Mouse (Mus musculus) testis, adult 2 months (tissue): ENCODE results near the gene Vsig10. TPM values are rescaled to one million over a fixed set of nuclear protein-coding genes. Genes with fewer than 3 reads are reported as not detected.

Experiments used
- H3K27ac ChIP-seq: fragments of 200-500 bp; 2 replicates; pipeline ENCODE4 v1.5.1; 2012; ENCODE audit warnings: low read depth, low read length; ENCODE audit not compliant: control insufficient read depth, insufficient read depth
- H3K27me3 ChIP-seq: fragments of 200-500 bp; 2 replicates; pipeline ENCODE4 v1.6.1; 2012; ENCODE audit warnings: mild to moderate bottlenecking, low read length, moderate library complexity; ENCODE audit not compliant: control insufficient read depth, insufficient read depth
- H3K36me3 ChIP-seq: fragments of 200-500 bp; 2 replicates; pipeline ENCODE4 v1.6.1; 2012; ENCODE audit warnings: mild to moderate bottlenecking, low read length; ENCODE audit not compliant: control insufficient read depth, insufficient read depth
- H3K4me1 ChIP-seq: fragments of 200-500 bp; 2 replicates; pipeline ENCODE4 v1.6.1; 2012; ENCODE audit warnings: low read length; ENCODE audit not compliant: control insufficient read depth, insufficient read depth
- H3K4me3 ChIP-seq: fragments of 200-500 bp; 2 replicates; pipeline ENCODE4 v1.5.1; 2012; ENCODE audit warnings: low read depth, mild to moderate bottlenecking, low read length, moderate library complexity, mixed read lengths; ENCODE audit not compliant: control insufficient read depth
- CTCF ChIP-seq: fragments of 200-500 bp; IDR thresholded peaks from 2 replicates; pipeline ENCODE4 v1.5.1; 2012; ENCODE audit warnings: low read depth, mild to moderate bottlenecking, inconsistent platforms, low read length, moderate library complexity; ENCODE audit not compliant: control insufficient read depth, insufficient read depth, insufficient replicate concordance
- POLR2A ChIP-seq: fragments of 200-500 bp; IDR thresholded peaks from 2 replicates; pipeline ENCODE4 v1.6.1; 2012; ENCODE audit warnings: low read depth, mild to moderate bottlenecking, inconsistent platforms, low read length, moderate library complexity; ENCODE audit not compliant: control insufficient read depth
- polyA plus RNA-seq: library from polyadenylated mRNA; depleted of rRNA; stranded (reverse); fragments of >200 nt; gene quantifications from 2 replicates; pipeline ENCODE4 v1.2.3, GENCODE M21; 2012; rRNA removed

Gene Vsig10
- polyA plus RNA-seq, 1 experiment, result 16.6 TPM

DNA sequence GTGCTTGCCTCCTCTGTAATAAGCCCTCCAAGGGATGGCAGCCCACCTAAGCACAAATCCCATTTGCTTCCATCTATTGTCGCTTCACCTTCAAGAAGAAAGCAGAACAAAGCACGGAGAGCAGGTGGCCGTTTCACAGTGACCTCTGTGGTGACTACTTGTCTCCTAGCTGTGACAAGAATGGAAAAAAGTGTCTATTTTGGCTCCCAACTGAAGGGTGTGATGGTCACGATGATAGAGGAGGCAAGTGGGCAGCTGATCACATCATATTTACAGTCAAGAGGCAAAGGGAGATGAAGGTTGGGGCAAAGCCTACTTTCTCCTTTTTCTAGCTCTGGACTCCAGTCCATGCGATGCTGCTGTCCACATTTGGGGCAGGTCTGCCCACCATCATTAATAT is 77.0 kb downstream of the Vsig10 start:
- Histone ChIP-seq H3K4me1 (no peaks in the 10 kb centered on the region), H3K27me3 (no peaks in the 10 kb centered on the region), H3K4me3 (no peak overlapping the region), H3K36me3 (no peaks in the 10 kb centered on the region), H3K27ac (no peak overlapping the region)
- TF ChIP-seq POLR2A (no peak), CTCF (no peak)

DNA sequence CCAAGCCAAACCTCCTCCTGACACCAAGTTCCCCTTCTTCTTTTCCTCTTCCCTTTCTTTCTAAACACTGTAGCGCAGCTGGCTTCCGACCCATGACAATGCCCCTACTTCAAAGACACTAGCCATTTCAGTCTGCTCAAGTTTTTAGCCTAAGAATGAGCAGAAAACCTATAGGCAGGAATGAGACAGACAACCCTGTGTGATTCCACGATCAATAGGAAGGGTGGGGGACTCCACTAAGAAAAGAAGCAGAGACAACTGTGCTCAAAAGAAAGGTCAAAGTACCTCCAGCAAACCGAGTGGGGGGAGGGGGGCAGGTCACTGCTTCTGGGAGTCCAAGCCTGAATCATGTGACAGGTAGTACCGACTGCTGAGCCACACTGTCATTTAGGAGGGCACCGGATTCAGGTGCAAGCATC is 77.7 kb downstream of the Vsig10 start:
- Histone ChIP-seq H3K36me3 (no peaks in the 10 kb centered on the region), H3K4me1 (no peaks in the 10 kb centered on the region), H3K4me3 (no peak overlapping the region), H3K27ac (no peak overlapping the region), H3K27me3 (no peaks in the 10 kb centered on the region)
- TF ChIP-seq POLR2A (no peak), CTCF (no peak)

DNA sequence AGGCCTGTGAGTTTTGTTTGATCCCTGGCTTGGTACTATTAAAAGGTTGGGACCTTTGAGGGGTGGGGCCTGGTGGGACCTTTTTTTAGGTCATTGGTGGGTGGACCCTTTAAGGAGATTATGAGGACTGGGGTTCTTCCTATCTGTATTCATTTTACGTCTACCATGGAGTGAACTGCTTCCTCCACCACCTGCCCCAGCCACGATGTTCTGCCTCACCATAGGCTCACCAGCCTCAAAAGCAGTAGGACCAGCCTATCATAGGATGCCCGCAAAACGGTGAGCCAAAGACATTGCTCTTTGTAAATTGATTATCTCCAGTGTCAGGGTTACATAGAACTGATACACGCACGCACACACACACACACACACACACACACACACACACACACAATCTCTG is 78.5 kb downstream of the Vsig10 start:
- Histone ChIP-seq H3K4me3 (no peak overlapping the region), H3K27ac (no peak overlapping the region), H3K27me3 (no peaks in the 10 kb centered on the region), H3K4me1 (no peaks in the 10 kb centered on the region), H3K36me3 (no peaks in the 10 kb centered on the region)
- TF ChIP-seq POLR2A, result no peak
- no peak for TF ChIP-seq CTCF

GRCm38 (mm10) chr5:117398007-117398550 is 79.2 kb downstream of the Vsig10 start:
- Histone ChIP-seq H3K4me3 (no peak overlapping the region), H3K27ac (no peak overlapping the region), H3K4me1 (no peaks in the 10 kb centered on the region), H3K27me3 (no peaks in the 10 kb centered on the region), H3K36me3 (no peaks in the 10 kb centered on the region)
- TF ChIP-seq POLR2A (no peak), CTCF (no peak)

- Histone ChIP-seq H3K4me1 (no peaks in the 10 kb centered on the region), H3K27me3 (no peaks in the 10 kb centered on the region), H3K27ac (no peak overlapping the region), H3K36me3 (no peaks in the 10 kb centered on the region), H3K4me3 (no peak overlapping the region)
- no peak for TF ChIP-seq POLR2A
- TF ChIP-seq CTCF, result no peak
These were observed 80.4 kb downstream of the Vsig10 start for GRCm38 (mm10) chr5:117399281-117399680.

GRCm38 (mm10) chr5:117403609-117404008 is 84.7 kb downstream of the Vsig10 start:
- no peak overlapping the region for H3K4me3 ChIP-seq
- H3K36me3 ChIP-seq, result no peaks in the 10 kb centered on the region
- no peaks in the 10 kb centered on the region for H3K4me1 ChIP-seq
- TF ChIP-seq POLR2A (no peak), CTCF (no peak)
- no peak overlapping the region for H3K27ac ChIP-seq
- H3K27me3 ChIP-seq, result no peaks in the 10 kb centered on the region

Other genes with a start within 250 kb of the Vsig10 start
- gene Suds3, start 203.0 kb upstream of the Vsig10 start, polyA plus RNA-seq, result 80.5 and 86.1 TPM in 2 replicates
- 5.7 and 6.0 TPM in 2 replicates for gene Taok3, start 199.0 kb upstream of the Vsig10 start, polyA plus RNA-seq
- gene Pebp1, start 31.5 kb upstream of the Vsig10 start, polyA plus RNA-seq, result 3,275 and 4,574 TPM in 2 replicates
- gene Wsb2, start 38.2 kb downstream of the Vsig10 start, polyA plus RNA-seq, result 48.8 and 56.3 TPM in 2 replicates
- gene Rfc5, start 70.0 kb downstream of the Vsig10 start, polyA plus RNA-seq, result 3.6 and 5.7 TPM in 2 replicates
- 2.0 and 2.1 TPM in 2 replicates for gene Ksr2, start 94.9 kb downstream of the Vsig10 start, polyA plus RNA-seq